Mouse (Mus musculus): ENCODE data around the gene Yipf1. TPM values are rescaled to one million over a fixed set of nuclear protein-coding genes. Genes with fewer than 3 reads are reported as not detected.

The Yipf1 gene
- total and polyA plus RNA-seq, 2 experiments from 2014 or later, result 40.1 to 46.7 TPM

DNA sequence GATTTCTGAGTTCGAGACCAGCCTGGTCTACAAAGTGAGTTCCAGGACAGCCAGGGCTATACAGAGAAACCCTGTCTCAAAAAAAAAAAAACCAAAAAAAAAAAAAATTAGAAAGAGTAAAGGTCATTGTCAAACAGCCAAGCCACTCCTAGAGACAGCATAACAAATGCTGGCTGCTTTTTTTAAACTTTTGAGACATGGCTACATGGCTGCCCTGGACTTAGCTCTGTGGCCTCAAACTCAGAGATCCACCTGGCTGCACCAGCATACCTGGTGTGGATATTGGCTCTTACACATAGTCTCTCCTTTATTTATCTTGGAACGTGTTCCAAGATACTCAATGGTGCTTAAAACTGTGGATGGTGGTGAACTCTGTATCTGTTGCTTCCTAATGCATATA is 74.1 kb downstream of the Yipf1 start:
- no peak for ATAC-seq (ENCODE audit: insufficient read depth, low read depth)
- no peaks in the 10 kb centered on the region for H3K27me3 ChIP-seq (ENCODE audit: control insufficient read depth, insufficient read depth, low read length)
- DNase-seq (ENCODE audit: low spot score), result no peak
- no peaks in the 10 kb centered on the region for H3K9me3 ChIP-seq (replicated peaks; ENCODE audit: control insufficient read depth, low read length)
- TF ChIP-seq CTCF (IDR thresholded peaks at IDR 0.05; ENCODE audit: low read depth) (no peak), EP300 (IDR thresholded peaks at IDR 0.05; ENCODE audit: low read depth) (no peak)
- no peak overlapping the region for H3K4me3 ChIP-seq (ENCODE audit: low read depth, low read length)
- WGBS, result 92% methylated on average over 2 of the region's 2 CpGs
- H3K4me1 ChIP-seq (ENCODE audit: control insufficient read depth, insufficient read depth), result no peaks in the 10 kb centered on the region
- H3K27ac ChIP-seq (ENCODE audit: low read depth), result no peak overlapping the region
- no peak overlapping the region for H3K9ac ChIP-seq (replicated peaks; ENCODE audit: low read depth, low read length)
- no peak overlapping the region for H3K4me2 ChIP-seq (ENCODE audit: low read depth, low read length)
- H3K36me3 ChIP-seq (replicated peaks; ENCODE audit: control insufficient read depth, insufficient read depth, low read length), result peaks cover 64% of the 10 kb centered on the region

DNA sequence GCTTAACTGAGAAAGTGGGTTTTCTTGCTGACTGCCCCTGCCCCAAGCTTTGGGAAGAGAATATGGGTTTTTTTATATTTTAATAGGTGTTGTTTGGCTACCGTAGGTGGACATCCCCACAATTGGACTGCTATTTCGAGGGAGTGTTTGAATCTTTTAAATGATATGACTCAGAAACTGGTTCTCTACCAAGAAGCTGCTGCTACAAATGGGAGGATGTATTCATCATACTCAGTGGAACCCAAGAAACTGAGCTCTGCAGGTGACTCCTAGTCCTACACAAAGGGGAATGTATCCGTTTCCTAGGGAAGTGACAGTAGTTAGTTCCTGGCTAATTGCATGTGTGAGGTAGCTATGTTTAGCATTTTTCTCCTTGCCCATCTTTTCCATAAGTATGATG is 75.2 kb downstream of the Yipf1 start:
- H3K36me3 ChIP-seq (replicated peaks; ENCODE audit: control insufficient read depth, insufficient read depth, low read length), result peaks cover 68% of the 10 kb centered on the region
- TF ChIP-seq CTCF (IDR thresholded peaks at IDR 0.05; ENCODE audit: low read depth), result no peak
- TF ChIP-seq EP300 (IDR thresholded peaks at IDR 0.05; ENCODE audit: low read depth), result no peak
- no peak overlapping the region for H3K9ac ChIP-seq (replicated peaks; ENCODE audit: low read depth, low read length)
- DNase-seq (ENCODE audit: low spot score), result no peak
- 93% methylated on average over 3 of the region's 3 CpGs for WGBS
- no peak overlapping the region for H3K27ac ChIP-seq (ENCODE audit: low read depth)
- ATAC-seq (ENCODE audit: insufficient read depth, low read depth), result no peak
- no peak overlapping the region for H3K4me2 ChIP-seq (ENCODE audit: low read depth, low read length)
- H3K27me3 ChIP-seq (ENCODE audit: control insufficient read depth, insufficient read depth, low read length), result no peaks in the 10 kb centered on the region
- H3K4me3 ChIP-seq (ENCODE audit: low read depth, low read length), result no peak overlapping the region
- H3K4me1 ChIP-seq (ENCODE audit: control insufficient read depth, insufficient read depth), result no peaks in the 10 kb centered on the region
- no peaks in the 10 kb centered on the region for H3K9me3 ChIP-seq (replicated peaks; ENCODE audit: control insufficient read depth, low read length)

DNA sequence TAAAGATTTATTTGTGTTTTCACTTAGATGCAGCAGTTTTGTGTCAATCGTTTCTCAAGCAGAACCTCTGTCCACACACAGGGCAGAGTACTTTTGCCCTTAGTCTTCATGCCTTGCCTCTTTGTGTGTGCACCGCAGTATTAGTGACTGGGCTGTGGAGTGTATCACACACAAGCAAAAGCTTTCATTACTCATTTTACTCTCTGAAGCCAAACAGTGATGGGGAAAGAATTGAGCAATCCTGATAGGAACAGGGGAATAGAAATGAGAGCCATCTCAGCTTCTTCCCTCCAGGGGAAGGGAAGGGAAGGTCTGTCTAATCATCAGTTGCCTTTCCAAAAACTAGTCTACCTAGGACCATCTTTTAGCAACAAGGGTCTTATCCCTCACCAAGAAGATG is 79.6 kb downstream of the Yipf1 start:
- H3K36me3 ChIP-seq (replicated peaks; ENCODE audit: control insufficient read depth, insufficient read depth, low read length), result peaks cover 65% of the 10 kb centered on the region
- no peak overlapping the region for H3K4me2 ChIP-seq (ENCODE audit: low read depth, low read length)
- WGBS, result 97% methylated on average over 2 of the region's 2 CpGs
- no peak overlapping the region for H3K4me3 ChIP-seq (ENCODE audit: low read depth, low read length)
- TF ChIP-seq CTCF (IDR thresholded peaks at IDR 0.05; ENCODE audit: low read depth) (no peak), EP300 (IDR thresholded peaks at IDR 0.05; ENCODE audit: low read depth) (no peak)
- no peak for ATAC-seq (ENCODE audit: insufficient read depth, low read depth)
- no peaks in the 10 kb centered on the region for H3K4me1 ChIP-seq (ENCODE audit: control insufficient read depth, insufficient read depth)
- H3K27ac ChIP-seq (ENCODE audit: low read depth), result no peak overlapping the region
- H3K9ac ChIP-seq (replicated peaks; ENCODE audit: low read depth, low read length), result no peak overlapping the region
- no peak for DNase-seq (ENCODE audit: low spot score)
- no peaks in the 10 kb centered on the region for H3K9me3 ChIP-seq (replicated peaks; ENCODE audit: control insufficient read depth, low read length)
- no peaks in the 10 kb centered on the region for H3K27me3 ChIP-seq (ENCODE audit: control insufficient read depth, insufficient read depth, low read length)

Other genes starting within 250 kb of the Yipf1 start
- gene Mrpl37, start 247.5 kb upstream of the Yipf1 start, total RNA-seq (2014; rRNA removed; ENCODE audit: low replicate concordance), result 59.9 and 66.0 TPM in 2 replicates
- gene Mrpl37, start 247.5 kb upstream of the Yipf1 start, polyA plus RNA-seq (2015; fragmentation: Nextera tagmentation; extraction: Ambion mirVana), result 87.3 and 89.5 TPM in 2 replicates
- gene Cyb5rl, start 247.4 kb upstream of the Yipf1 start, total RNA-seq (2014; rRNA removed; ENCODE audit: low replicate concordance), result 2.4 and 33.0 TPM in 2 replicates
- 5.0 and 5.8 TPM in 2 replicates for gene Cyb5rl, start 247.4 kb upstream of the Yipf1 start, polyA plus RNA-seq (2015; fragmentation: Nextera tagmentation; extraction: Ambion mirVana)
- not detected in 2 replicates for gene Cdcp2, start 217.5 kb upstream of the Yipf1 start, total RNA-seq (2014; rRNA removed; ENCODE audit: low replicate concordance)
- gene Cdcp2, start 217.5 kb upstream of the Yipf1 start, polyA plus RNA-seq (2015; fragmentation: Nextera tagmentation; extraction: Ambion mirVana), result not detected in 2 replicates
- 120 and 156 TPM in 2 replicates for gene Tmem59, start 136.0 kb upstream of the Yipf1 start, total RNA-seq (2014; rRNA removed; ENCODE audit: low replicate concordance)
- 323 and 340 TPM in 2 replicates for gene Tmem59, start 136.0 kb upstream of the Yipf1 start, polyA plus RNA-seq (2015; fragmentation: Nextera tagmentation; extraction: Ambion mirVana)
- 1.6 and 8.3 TPM in 2 replicates for gene Tceanc2, start 135.2 kb upstream of the Yipf1 start, total RNA-seq (2014; rRNA removed; ENCODE audit: low replicate concordance)
- gene Tceanc2, start 135.2 kb upstream of the Yipf1 start, polyA plus RNA-seq (2015; fragmentation: Nextera tagmentation; extraction: Ambion mirVana), result 13.0 and 26.4 TPM in 2 replicates
- not detected in 2 replicates for gene Ldlrad1, start 105.2 kb upstream of the Yipf1 start, total RNA-seq (2014; rRNA removed; ENCODE audit: low replicate concordance)
- 0.11 TPM in 1 of 2 replicates, not detected in the other for gene Ldlrad1, start 105.2 kb upstream of the Yipf1 start, polyA plus RNA-seq (2015; fragmentation: Nextera tagmentation; extraction: Ambion mirVana)
- 0.53 and 4.4 TPM in 2 replicates for gene Lrrc42, start 60.8 kb upstream of the Yipf1 start, total RNA-seq (2014; rRNA removed; ENCODE audit: low replicate concordance)
- 22.6 and 23.6 TPM in 2 replicates for gene Lrrc42, start 60.8 kb upstream of the Yipf1 start, polyA plus RNA-seq (2015; fragmentation: Nextera tagmentation; extraction: Ambion mirVana)
- gene Hspb11, start 60.8 kb upstream of the Yipf1 start, total RNA-seq (2014; rRNA removed; ENCODE audit: low replicate concordance), result 4.9 and 37.5 TPM in 2 replicates
- 35.0 and 35.6 TPM in 2 replicates for gene Hspb11, start 60.8 kb upstream of the Yipf1 start, polyA plus RNA-seq (2015; fragmentation: Nextera tagmentation; extraction: Ambion mirVana)
- gene Dio1, start 7.2 kb upstream of the Yipf1 start, total RNA-seq (2014; rRNA removed; ENCODE audit: low replicate concordance), result 3.0 TPM in 1 of 2 replicates, not detected in the other
- not detected in 2 replicates for gene Dio1, start 7.2 kb upstream of the Yipf1 start, polyA plus RNA-seq (2015; fragmentation: Nextera tagmentation; extraction: Ambion mirVana)
- gene Ndc1, start 53.4 kb downstream of the Yipf1 start, total RNA-seq (2014; rRNA removed; ENCODE audit: low replicate concordance), result 27.9 and 35.4 TPM in 2 replicates
- 8.3 and 8.8 TPM in 2 replicates for gene Ndc1, start 53.4 kb downstream of the Yipf1 start, polyA plus RNA-seq (2015; fragmentation: Nextera tagmentation; extraction: Ambion mirVana)
- not detected in 2 replicates for gene Glis1, start 120.2 kb downstream of the Yipf1 start, total RNA-seq (2014; rRNA removed; ENCODE audit: low replicate concordance)
- 0.11 TPM in 1 of 2 replicates, not detected in the other for gene Glis1, start 120.2 kb downstream of the Yipf1 start, polyA plus RNA-seq (2015; fragmentation: Nextera tagmentation; extraction: Ambion mirVana)